In the genomic region with DNA sequence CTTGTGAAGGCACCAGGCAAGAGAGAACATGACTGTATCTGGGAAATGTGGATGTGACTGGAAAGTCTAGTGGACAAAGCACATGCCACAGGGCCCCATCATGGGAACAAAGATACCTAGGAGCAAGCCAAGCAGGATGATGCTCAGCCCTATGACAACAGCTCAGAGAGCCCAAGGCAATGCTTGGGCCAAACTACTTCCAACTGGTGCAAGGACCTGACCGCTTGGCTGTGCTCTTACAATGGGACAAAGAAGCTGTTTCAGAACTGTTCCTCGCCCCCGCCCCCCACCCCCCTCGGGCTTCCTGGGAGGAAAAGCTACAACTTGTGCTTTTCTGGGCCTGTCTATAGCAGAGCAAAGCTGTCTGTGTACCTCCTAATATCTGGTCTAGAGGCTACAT, we compare ENCODE assay signal across 12 mouse cellular contexts. TPM values are rescaled to one million over a fixed set of nuclear protein-coding genes. Genes with fewer than 3 reads are reported as not detected.
A peak's percentile ranks its signal among the peaks of the same experiment; 100 is the strongest.
DNase-seq lines count a peak whose midpoint lies in the region; ATAC-seq and TF ChIP-seq lines count a peak whose summit lies in the region.
"Had no signal": no experiment of that assay in that cellular context is flagged by ENCODE, and none has a peak within 500 bp of the region (broad histone marks: within the 10 kb centered on the region; RNA-seq: fewer than 3 reads in every experiment).

No protein-coding gene starts in this region.

- WGBS in hindbrain, embryonic 10.5 days = 59% methylated on average over 4 of the region's 4 CpGs
- WGBS in hindbrain, embryonic 11.5 days = 62% methylated on average over 4 of the region's 4 CpGs
- WGBS in midbrain, postnatal 0 days = 67% methylated on average over 4 of the region's 4 CpGs
- WGBS in midbrain, embryonic 13.5 days = 76% methylated on average over 4 of the region's 4 CpGs
- WGBS in hindbrain, embryonic 13.5 days = 68% methylated on average over 4 of the region's 4 CpGs
- WGBS in stomach, postnatal 0 days = 79% methylated on average over 4 of the region's 4 CpGs

- 0 out of 2 replicates have a peak, but pooled peaks have one; percentile 11 for TF ChIP-seq CTCF in midbrain, postnatal 0 days (IDR thresholded peaks at IDR 0.05)
- 0 out of 2 replicates have a peak, but pooled peaks have one; percentile 16 for TF ChIP-seq CTCF in stomach, postnatal 0 days (IDR thresholded peaks at IDR 0.05; ENCODE audit: low read depth)

- no peak overlapping the region for H3K4me3 ChIP-seq in hindbrain, embryonic 10.5 days
- no peak overlapping the region for H3K4me3 ChIP-seq in hindbrain, embryonic 11.5 days (ENCODE audit: low read depth, low read length)
- no peak overlapping the region for H3K4me3 ChIP-seq in midbrain, postnatal 0 days (ENCODE audit: low read depth, low read length)
- no peak overlapping the region for H3K4me3 ChIP-seq in midbrain, embryonic 13.5 days (replicated peaks)
- no peak overlapping the region for H3K4me3 ChIP-seq in hindbrain, embryonic 13.5 days
- no peak overlapping the region for H3K4me3 ChIP-seq in stomach, postnatal 0 days (ENCODE audit: low read depth, low read length)

- H3K9me3 ChIP-seq in hindbrain, embryonic 10.5 days = no peaks in the 10 kb centered on the region
- H3K9me3 ChIP-seq in hindbrain, embryonic 11.5 days (ENCODE audit: control insufficient read depth, low read length) = no peaks in the 10 kb centered on the region
- no peaks in the 10 kb centered on the region for H3K9me3 ChIP-seq in midbrain, postnatal 0 days (ENCODE audit: low read length)
- no peaks in the 10 kb centered on the region for H3K9me3 ChIP-seq in midbrain, embryonic 13.5 days
- H3K9me3 ChIP-seq in hindbrain, embryonic 13.5 days = no peaks in the 10 kb centered on the region
- no peaks in the 10 kb centered on the region for H3K9me3 ChIP-seq in stomach, postnatal 0 days (ENCODE audit: control insufficient read depth, low read length)

- H3K36me3 ChIP-seq in hindbrain, embryonic 10.5 days = peaks cover 70% of the 10 kb centered on the region
- H3K36me3 ChIP-seq in hindbrain, embryonic 11.5 days (ENCODE audit: control insufficient read depth, insufficient read depth, low read length) = no peaks in the 10 kb centered on the region
- H3K36me3 ChIP-seq in midbrain, postnatal 0 days (ENCODE audit: insufficient read depth, low read length) = no peaks in the 10 kb centered on the region
- peaks cover 6% of the 10 kb centered on the region; the same call in 1 of the 2 replicates for H3K36me3 ChIP-seq in midbrain, embryonic 13.5 days
- H3K36me3 ChIP-seq in hindbrain, embryonic 13.5 days = no peaks in the 10 kb centered on the region
- H3K36me3 ChIP-seq in stomach, postnatal 0 days (ENCODE audit: control insufficient read depth, insufficient read depth, low read length) = peaks cover 2% of the 10 kb centered on the region; the same call in 1 of the 2 replicates

- H3K4me2 ChIP-seq in hindbrain, embryonic 11.5 days (replicated peaks; ENCODE audit: low read depth, low read length) = no peak overlapping the region
- H3K4me2 ChIP-seq in midbrain, postnatal 0 days (ENCODE audit: low read depth, low read length, poor library complexity, severe bottlenecking) = no peak overlapping the region
- no peak overlapping the region for H3K4me2 ChIP-seq in midbrain, embryonic 13.5 days (replicated peaks)
- no peak overlapping the region for H3K4me2 ChIP-seq in hindbrain, embryonic 13.5 days
- no peak overlapping the region for H3K4me2 ChIP-seq in stomach, postnatal 0 days (replicated peaks; ENCODE audit: low read depth)

- peaks cover 66% of the 10 kb centered on the region for H3K4me1 ChIP-seq in hindbrain, embryonic 10.5 days (replicated peaks)
- no peaks in the 10 kb centered on the region for H3K4me1 ChIP-seq in hindbrain, embryonic 11.5 days (replicated peaks; ENCODE audit: control insufficient read depth, insufficient read depth, low read length)
- no peaks in the 10 kb centered on the region; the same call in 1 of the 2 replicates for H3K4me1 ChIP-seq in midbrain, postnatal 0 days (ENCODE audit: insufficient read depth, low read length)
- H3K4me1 ChIP-seq in midbrain, embryonic 13.5 days (replicated peaks) = peaks cover 30% of the 10 kb centered on the region
- H3K4me1 ChIP-seq in hindbrain, embryonic 13.5 days (replicated peaks) = peaks cover 55% of the 10 kb centered on the region
- H3K4me1 ChIP-seq in stomach, postnatal 0 days (replicated peaks; ENCODE audit: control insufficient read depth, insufficient read depth) = peaks cover 32% of the 10 kb centered on the region

- no peak for DNase-seq in hindbrain, embryonic 10.5 days (ENCODE audit: low spot score)
- DNase-seq in hindbrain, embryonic 11.5 days (ENCODE audit: low spot score) = no peak
- DNase-seq in midbrain, postnatal 0 days (ENCODE audit: low spot score) = peak; percentile 47
- no peak for DNase-seq in stomach, postnatal 0 days (ENCODE audit: low spot score)
- DNase-seq in urinary bladder, postnatal 4 days (ENCODE audit: low spot score in 2 of 2) = no peak
- DNase-seq in spleen, adult 18-20 months = no peak
- DNase-seq: right cerebral cortex, postnatal 14 days; thymus, postnatal 4 days had no signal

- no peaks in the 10 kb centered on the region for H3K27me3 ChIP-seq in hindbrain, embryonic 10.5 days (ENCODE audit: insufficient read depth, poor library complexity, severe bottlenecking)
- no peaks in the 10 kb centered on the region for H3K27me3 ChIP-seq in hindbrain, embryonic 11.5 days (ENCODE audit: control insufficient read depth, insufficient read depth, low read length)
- no peaks in the 10 kb centered on the region for H3K27me3 ChIP-seq in midbrain, postnatal 0 days (ENCODE audit: insufficient read depth, low read length)
- no peaks in the 10 kb centered on the region for H3K27me3 ChIP-seq in midbrain, embryonic 13.5 days
- no peaks in the 10 kb centered on the region for H3K27me3 ChIP-seq in hindbrain, embryonic 13.5 days
- H3K27me3 ChIP-seq in stomach, postnatal 0 days (ENCODE audit: control insufficient read depth, insufficient read depth, low read length) = no peaks in the 10 kb centered on the region

- no peak for TF ChIP-seq EP300 in stomach, postnatal 0 days (optimal IDR thresholded peaks at IDR 0.05)

- H3K9ac ChIP-seq in hindbrain, embryonic 11.5 days (ENCODE audit: low read depth, low read length) = no peak overlapping the region
- no peak overlapping the region for H3K9ac ChIP-seq in midbrain, postnatal 0 days (replicated peaks; ENCODE audit: low read length, poor library complexity, severe bottlenecking)
- H3K9ac ChIP-seq in midbrain, embryonic 13.5 days (replicated peaks) = no peak overlapping the region
- H3K9ac ChIP-seq in hindbrain, embryonic 13.5 days = no peak overlapping the region
- no peak overlapping the region for H3K9ac ChIP-seq in stomach, postnatal 0 days (ENCODE audit: low read length)

- H3K27ac ChIP-seq in hindbrain, embryonic 10.5 days = peak overlapping the region; percentile 73
- H3K27ac ChIP-seq in hindbrain, embryonic 11.5 days (ENCODE audit: low read depth, low read length) = no peak overlapping the region
- no peak overlapping the region for H3K27ac ChIP-seq in midbrain, postnatal 0 days (ENCODE audit: low read depth, low read length)
- no peak overlapping the region for H3K27ac ChIP-seq in midbrain, embryonic 13.5 days
- peak overlapping the region; percentile 45 for H3K27ac ChIP-seq in hindbrain, embryonic 13.5 days
- H3K27ac ChIP-seq in stomach, postnatal 0 days (replicated peaks) = 0 out of 2 replicates have a peak overlapping the region, but pooled peaks have one; percentile 13

- no peak for ATAC-seq in hindbrain, embryonic 11.5 days (ENCODE audit: low FRiP score)
- peak; percentile 71 for ATAC-seq in midbrain, postnatal 0 days (ENCODE audit: low FRiP score)
- ATAC-seq in midbrain, embryonic 13.5 days = no peak
- ATAC-seq in hindbrain, embryonic 13.5 days (ENCODE audit: low FRiP score) = no peak
- ATAC-seq in stomach, postnatal 0 days (ENCODE audit: low FRiP score, low TSS enrichment) = no peak
- ATAC-seq: midbrain, embryonic 16.5 days had no signal

RNA-seq across cellular contexts. Expression of a gene that starts 23.5 kb away (rescaled TPM):
- 216 and 245 TPM in 2 replicates for polyA plus RNA-seq in hindbrain, embryonic 10.5 days (2016; fragmentation: Nextera tagmentation; extraction: Ambion mirVana)
- polyA plus RNA-seq in hindbrain, embryonic 11.5 days (2014; fragmentation: Nextera tagmentation; extraction: Ambion mirVana) = 134 and 157 TPM in 2 replicates
- total RNA-seq in midbrain, postnatal 0 days (2014; rRNA removed) = 74.7 and 86.9 TPM in 2 replicates
- 101 and 105 TPM in 2 replicates for polyA plus RNA-seq in midbrain, postnatal 0 days (2015; fragmentation: Nextera tagmentation; extraction: Ambion mirVana)
- 120 and 132 TPM in 2 replicates for polyA plus RNA-seq in midbrain, embryonic 13.5 days (2015; fragmentation: Nextera tagmentation; extraction: Ambion mirVana)
- polyA plus RNA-seq in hindbrain, embryonic 13.5 days (2015; fragmentation: Nextera tagmentation; extraction: Ambion mirVana) = 136 and 138 TPM in 2 replicates
- 216 and 227 TPM in 2 replicates for polyA plus RNA-seq in stomach, postnatal 0 days (2015; fragmentation: Nextera tagmentation; extraction: Ambion mirVana)

RNA-seq across cellular contexts. Expression of a gene that starts 43.0 kb away (rescaled TPM):
- polyA plus RNA-seq in hindbrain, embryonic 10.5 days (2016; fragmentation: Nextera tagmentation; extraction: Ambion mirVana) = 426 and 432 TPM in 2 replicates
- 389 and 409 TPM in 2 replicates for polyA plus RNA-seq in hindbrain, embryonic 11.5 days (2014; fragmentation: Nextera tagmentation; extraction: Ambion mirVana)
- 405 and 482 TPM in 2 replicates for total RNA-seq in midbrain, postnatal 0 days (2014; rRNA removed)
- polyA plus RNA-seq in midbrain, postnatal 0 days (2015; fragmentation: Nextera tagmentation; extraction: Ambion mirVana) = 292 and 309 TPM in 2 replicates
- polyA plus RNA-seq in midbrain, embryonic 13.5 days (2015; fragmentation: Nextera tagmentation; extraction: Ambion mirVana) = 318 and 323 TPM in 2 replicates
- 315 and 332 TPM in 2 replicates for polyA plus RNA-seq in hindbrain, embryonic 13.5 days (2015; fragmentation: Nextera tagmentation; extraction: Ambion mirVana)
- polyA plus RNA-seq in stomach, postnatal 0 days (2015; fragmentation: Nextera tagmentation; extraction: Ambion mirVana) = 294 and 295 TPM in 2 replicates

RNA-seq across cellular contexts. Expression of a gene that starts 43.2 kb away (rescaled TPM):
- 8.8 and 9.0 TPM in 2 replicates for polyA plus RNA-seq in hindbrain, embryonic 10.5 days (2016; fragmentation: Nextera tagmentation; extraction: Ambion mirVana)
- polyA plus RNA-seq in hindbrain, embryonic 11.5 days (2014; fragmentation: Nextera tagmentation; extraction: Ambion mirVana) = 4.3 and 5.0 TPM in 2 replicates
- total RNA-seq in midbrain, postnatal 0 days (2014; rRNA removed) = 5.6 and 17.4 TPM in 2 replicates
- polyA plus RNA-seq in midbrain, postnatal 0 days (2015; fragmentation: Nextera tagmentation; extraction: Ambion mirVana) = 18.2 and 21.0 TPM in 2 replicates
- 4.5 and 5.0 TPM in 2 replicates for polyA plus RNA-seq in midbrain, embryonic 13.5 days (2015; fragmentation: Nextera tagmentation; extraction: Ambion mirVana)
- 4.1 and 6.4 TPM in 2 replicates for polyA plus RNA-seq in hindbrain, embryonic 13.5 days (2015; fragmentation: Nextera tagmentation; extraction: Ambion mirVana)
- polyA plus RNA-seq in stomach, postnatal 0 days (2015; fragmentation: Nextera tagmentation; extraction: Ambion mirVana) = 3.0 and 3.6 TPM in 2 replicates

RNA-seq across cellular contexts. Expression of a gene that starts 57.4 kb away (rescaled TPM):
- 0.40 TPM in 1 of 2 replicates, not detected in the other for polyA plus RNA-seq in hindbrain, embryonic 10.5 days (2016; fragmentation: Nextera tagmentation; extraction: Ambion mirVana)
- 0.21 and 0.29 TPM in 2 replicates for polyA plus RNA-seq in hindbrain, embryonic 11.5 days (2014; fragmentation: Nextera tagmentation; extraction: Ambion mirVana)
- total RNA-seq in midbrain, postnatal 0 days (2014; rRNA removed) = 0.38 and 0.57 TPM in 2 replicates
- 0.26 and 0.41 TPM in 2 replicates for polyA plus RNA-seq in midbrain, postnatal 0 days (2015; fragmentation: Nextera tagmentation; extraction: Ambion mirVana)
- 0.62 and 0.70 TPM in 2 replicates for polyA plus RNA-seq in midbrain, embryonic 13.5 days (2015; fragmentation: Nextera tagmentation; extraction: Ambion mirVana)
- 0.38 and 0.43 TPM in 2 replicates for polyA plus RNA-seq in hindbrain, embryonic 13.5 days (2015; fragmentation: Nextera tagmentation; extraction: Ambion mirVana)
- polyA plus RNA-seq in stomach, postnatal 0 days (2015; fragmentation: Nextera tagmentation; extraction: Ambion mirVana) = 1.9 and 2.3 TPM in 2 replicates
- total RNA-seq: granulocyte monocyte progenitor cell, adult 5-6 weeks had no signal

Comparison
In these comparisons a context has a peak if more than half of its experiments do, and no peak if none do; other contexts are left out.
1. H3K27ac ChIP-seq: peak in hindbrain, embryonic 10.5 days (single experiment), hindbrain, embryonic 13.5 days (single experiment) and stomach, postnatal 0 days (single experiment); none in hindbrain, embryonic 11.5 days (single experiment), midbrain, postnatal 0 days (single experiment) and midbrain, embryonic 13.5 days (single experiment).